Mouse (Mus musculus) T-helper 17 cell (primary cell): ENCODE measurements around the gene Btbd7.

Experiments used
- in situ Hi-C, 2 experiments: fragments of 300-600 bp; cut with MboI, MseI; formaldehyde crosslinking; loops; 1 replicate in 1 of 2; 2 replicates in 1 of 2; pipeline ENCODE4 v1.15.1; 2025; ENCODE audit warnings: high pct_unique_total_duplicates in 2 of 2

Btbd7 gene

GRCm38 (mm10) chr12:102878031-102878823 lies at the start of gene Btbd7:
Gene Btbd7, minus strand, starts transcription at chr12:102878471.
- in situ Hi-C loops, result loop anchor here in 1 of 2 experiments (5.0 kb wide), 2 partner anchors 111 to 459 kb away; no protein-coding TSS in a partner anchor

- in situ Hi-C loops, result loop anchor here in 1 of 2 experiments (5.0 to 10.0 kb wide), 2 partner anchors 81 to 1989 kb away; no protein-coding TSS in a partner anchor
Measured at GRCm38 (mm10) chr12:102916073-102916472, 37.8 kb upstream of the Btbd7 start.

GRCm38 (mm10) chr12:102908191-102908590 lies 29.9 kb upstream of the Btbd7 start:
- in situ Hi-C loops, result no loop called here

GRCm38 (mm10) chr12:102899091-102899490 lies 20.8 kb upstream of the Btbd7 start, which contains the start of gene Cox8c:
Gene Cox8c, plus strand, starts transcription at chr12:102899316.
- in situ Hi-C loops, result no loop called here

- in situ Hi-C loops, result no loop called here
Measured at GRCm38 (mm10) chr12:102888568-102888967, 10.3 kb upstream of the Btbd7 start.

- in situ Hi-C loops, result no loop called here
Measured at GRCm38 (mm10) chr12:102887366-102887765, 9.1 kb upstream of the Btbd7 start.

GRCm38 (mm10) chr12:102885735-102886134 lies 7.5 kb upstream of the Btbd7 start:
- in situ Hi-C loops, result no loop called here

- in situ Hi-C loops, result loop anchor here in 1 of 2 experiments (5.0 kb wide), 2 partner anchors 112 to 458 kb away; no protein-coding TSS in a partner anchor
Measured at GRCm38 (mm10) chr12:102878901-102879300, 630 bp upstream of the Btbd7 start.

- in situ Hi-C loops, result loop anchor here in 1 of 2 experiments (5.0 kb wide), 2 partner anchors 110 to 460 kb away; no protein-coding TSS in a partner anchor
Measured at GRCm38 (mm10) chr12:102877301-102878030, 805 bp downstream of the Btbd7 start.

GRCm38 (mm10) chr12:102870527-102870926 lies 7.7 kb downstream of the Btbd7 start:
- in situ Hi-C loops, result no loop called here

GRCm38 (mm10) chr12:102869802-102870201 lies 8.5 kb downstream of the Btbd7 start:
- in situ Hi-C loops, result no loop called here

GRCm38 (mm10) chr12:102860806-102861205 lies 17.5 kb downstream of the Btbd7 start:
- in situ Hi-C loops, result no loop called here

GRCm38 (mm10) chr12:102838271-102838670 lies 40.0 kb downstream of the Btbd7 start:
- in situ Hi-C loops, result no loop called here

- in situ Hi-C loops, result no loop called here
Measured at GRCm38 (mm10) chr12:102832746-102833300, 45.4 kb downstream of the Btbd7 start.

- in situ Hi-C loops, result no loop called here
Measured at GRCm38 (mm10) chr12:102831888-102832287, 46.4 kb downstream of the Btbd7 start.

GRCm38 (mm10) chr12:102827119-102827518 lies 51.2 kb downstream of the Btbd7 start:
- in situ Hi-C loops, result no loop called here

GRCm38 (mm10) chr12:102826399-102826798 lies 51.9 kb downstream of the Btbd7 start:
- in situ Hi-C loops, result no loop called here

- in situ Hi-C loops, result no loop called here
Measured at GRCm38 (mm10) chr12:102814858-102815257, 63.4 kb downstream of the Btbd7 start.

- in situ Hi-C loops, result loop anchor here in 1 of 2 experiments (10.0 kb wide), 1 partner anchor 265 kb away; no protein-coding TSS in a partner anchor
Measured at GRCm38 (mm10) chr12:102799528-102799927, 78.7 kb downstream of the Btbd7 start.

- in situ Hi-C loops, result no loop called here
Measured at GRCm38 (mm10) chr12:102787927-102788326, 90.3 kb downstream of the Btbd7 start.

- in situ Hi-C loops, result no loop called here
Measured at GRCm38 (mm10) chr12:102785593-102785985, 92.7 kb downstream of the Btbd7 start.
